Mouse (Mus musculus) midbrain, embryonic 14.5 days (tissue): ENCODE data around the gene Exoc6b. TPM values are rescaled to one million over a fixed set of nuclear protein-coding genes. Genes with fewer than 3 reads are reported as not detected.

Experiments
- ATAC-seq: fragments of 200-750 bp; cut with Nextera tagmentation; 2 replicates; pipeline ENCODE4 v1.8.0; 2017; ENCODE audit warnings: moderate number of reproducible peaks, moderate library complexity; ENCODE audit not compliant: low FRiP score, low TSS enrichment
- DNase-seq: peaks from one replicate; pipeline ENCODE4 v3.0.0-alpha.2; 2015
- H3K27ac ChIP-seq: fragments of 300-500 bp; sonication (generic); replicated peaks from 2 replicates; pipeline ENCODE4 v1.5.1; 2014; ENCODE audit warnings: mild to moderate bottlenecking, low read depth, low read length, moderate library complexity
- H3K27me3 ChIP-seq: fragments of 300-500 bp; sonication (generic); 2 replicates; pipeline ENCODE4 v1.6.1; 2014; ENCODE audit warnings: low read length, control low read depth, mixed read lengths; ENCODE audit not compliant: control insufficient read depth, insufficient read depth
- H3K36me3 ChIP-seq: fragments of 300-500 bp; sonication (generic); 2 replicates; pipeline ENCODE4 v1.6.1; 2014; ENCODE audit warnings: low read length, control low read depth; ENCODE audit not compliant: control insufficient read depth, insufficient read depth
- H3K4me1 ChIP-seq: fragments of 300-500 bp; sonication (generic); 2 replicates; pipeline ENCODE4 v1.6.1; 2014; ENCODE audit warnings: mild to moderate bottlenecking, antibody characterized with exemption, low read length, control low read depth; ENCODE audit not compliant: control insufficient read depth, insufficient read depth
- H3K4me2 ChIP-seq: fragments of 300-500 bp; sonication (generic); 2 replicates; pipeline ENCODE4 v1.6.1; 2014; ENCODE audit warnings: mild to moderate bottlenecking, low read length, moderate library complexity
- H3K4me3 ChIP-seq: fragments of 300-500 bp; sonication (generic); replicated peaks from 2 replicates; pipeline ENCODE4 v1.5.1; 2014; ENCODE audit warnings: low read depth, low read length
- H3K9ac ChIP-seq: fragments of 300-500 bp; sonication (generic); replicated peaks from 2 replicates; pipeline ENCODE4 v1.6.1; 2014; ENCODE audit warnings: mild to moderate bottlenecking, low read length, moderate library complexity
- H3K9me3 ChIP-seq: fragments of 300-500 bp; sonication (generic); 2 replicates; pipeline ENCODE4 v1.6.1; 2016; ENCODE audit warnings: low read length, control low read depth, mixed read lengths; ENCODE audit not compliant: control insufficient read depth
- WGBS: fragments of 180-500 bp; shearing (Covaris S2); extraction: QIAGEN DNeasy Blood & Tissue Kit; methylation state at CpG from one replicate; pipeline ENCODE4 v1.1.7; 2014; 5-methylcytosine and 5-hydroxymethylcytosine counted together
- polyA plus RNA-seq: library from polyadenylated mRNA; unstranded; fragments of >200 nt; fragmentation: Nextera tagmentation; extraction: Ambion mirVana; gene quantifications from 2 replicates; pipeline ENCODE4 v1.2.1, GENCODE M21; 2014

The Exoc6b gene
- polyA plus RNA-seq, 1 experiment from 2014 or later: 64.9 TPM

DNA sequence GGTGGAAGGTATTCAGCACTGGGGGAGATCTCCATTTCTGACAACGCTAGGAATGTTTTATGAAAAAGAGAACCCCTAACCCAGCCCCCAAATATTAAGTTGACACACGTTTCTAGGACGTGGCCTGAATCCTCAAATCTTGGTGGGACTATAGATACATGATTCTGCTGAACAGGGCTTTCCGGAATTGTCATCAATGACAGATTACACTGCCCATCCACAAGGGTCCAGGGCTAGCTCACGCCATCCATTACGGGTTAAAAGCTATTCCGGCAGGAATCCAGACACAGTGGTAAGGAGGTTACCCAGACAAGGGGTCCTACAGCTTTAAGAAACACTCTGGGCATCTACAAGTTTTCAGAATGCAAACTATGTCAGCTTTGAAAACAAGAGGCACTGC lies 323.7 kb downstream of the Exoc6b start:
- Histone ChIP-seq H3K4me2 (no peak overlapping the region), H3K9ac (no peak overlapping the region), H3K4me3 (no peak overlapping the region), H3K27me3 (no peaks in the 10 kb centered on the region), H3K4me1 (peaks cover 15% of the 10 kb centered on the region), H3K27ac (peak overlapping the region; percentile 50; the same call in 1 of the 2 replicates), H3K36me3 (no peaks in the 10 kb centered on the region), H3K9me3 (no peaks in the 10 kb centered on the region)
- no peak for ATAC-seq
- 91% methylated on average over 7 of the region's 7 CpGs for WGBS
- no peak for DNase-seq

DNA sequence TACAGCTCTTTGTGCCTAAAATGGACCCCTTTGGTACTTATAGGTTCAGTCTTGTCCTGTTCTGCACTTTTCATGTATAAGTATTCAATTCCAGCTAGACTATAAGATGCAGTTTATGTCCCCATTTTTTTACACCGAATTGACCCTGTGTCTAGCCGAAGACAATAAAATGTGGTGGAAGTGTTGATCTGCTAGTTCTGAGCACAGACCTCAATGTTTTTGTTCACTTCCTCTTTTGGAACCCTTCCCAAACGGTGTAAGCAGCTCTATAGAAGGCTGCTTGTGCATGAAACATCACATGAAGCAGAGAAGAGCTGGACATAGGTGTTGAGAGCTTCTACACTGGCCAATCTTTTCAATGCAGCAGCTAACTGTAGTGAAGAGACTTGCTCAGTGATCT lies 327.1 kb downstream of the Exoc6b start:
- no peak for ATAC-seq
- H3K36me3 ChIP-seq: no peaks in the 10 kb centered on the region
- no peak overlapping the region for H3K4me3 ChIP-seq
- H3K4me2 ChIP-seq: no peak overlapping the region
- peaks cover 10% of the 10 kb centered on the region for H3K4me1 ChIP-seq
- H3K9me3 ChIP-seq: no peaks in the 10 kb centered on the region
- no peak overlapping the region for H3K27ac ChIP-seq
- no peaks in the 10 kb centered on the region for H3K27me3 ChIP-seq
- no peak overlapping the region for H3K9ac ChIP-seq
- WGBS: 85% methylated on average over 3 of the region's 3 CpGs
- DNase-seq: no peak

DNA sequence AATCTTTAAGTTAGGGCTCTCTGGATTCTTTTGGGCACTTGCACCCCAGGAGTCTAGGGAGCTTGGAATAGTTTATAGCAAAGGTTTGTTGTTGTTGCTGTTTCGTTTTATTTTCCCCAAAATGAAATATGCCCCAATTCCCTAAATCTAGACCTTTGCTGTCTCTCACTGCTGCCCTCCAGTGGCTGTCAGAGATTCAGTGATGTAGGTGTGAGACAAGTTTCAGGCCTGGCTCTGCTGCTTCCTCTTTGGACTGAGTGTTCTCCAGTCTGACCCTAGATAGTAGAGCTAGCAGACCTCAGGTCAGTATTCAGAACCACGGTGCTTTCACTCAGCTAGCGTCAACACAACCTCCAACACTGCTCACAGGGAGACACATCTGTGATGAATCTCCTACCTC lies 332.4 kb downstream of the Exoc6b start:
- H3K4me2 ChIP-seq: no peak overlapping the region
- H3K27ac ChIP-seq: no peak overlapping the region
- no peaks in the 10 kb centered on the region for H3K36me3 ChIP-seq
- no peaks in the 10 kb centered on the region for H3K4me1 ChIP-seq
- ATAC-seq (no peak), DNase-seq (peak; percentile 35)
- no peak overlapping the region for H3K9ac ChIP-seq
- 67% methylated on average over 3 of the region's 3 CpGs for WGBS
- no peaks in the 10 kb centered on the region for H3K9me3 ChIP-seq
- no peaks in the 10 kb centered on the region for H3K27me3 ChIP-seq
- no peak overlapping the region for H3K4me3 ChIP-seq

DNA sequence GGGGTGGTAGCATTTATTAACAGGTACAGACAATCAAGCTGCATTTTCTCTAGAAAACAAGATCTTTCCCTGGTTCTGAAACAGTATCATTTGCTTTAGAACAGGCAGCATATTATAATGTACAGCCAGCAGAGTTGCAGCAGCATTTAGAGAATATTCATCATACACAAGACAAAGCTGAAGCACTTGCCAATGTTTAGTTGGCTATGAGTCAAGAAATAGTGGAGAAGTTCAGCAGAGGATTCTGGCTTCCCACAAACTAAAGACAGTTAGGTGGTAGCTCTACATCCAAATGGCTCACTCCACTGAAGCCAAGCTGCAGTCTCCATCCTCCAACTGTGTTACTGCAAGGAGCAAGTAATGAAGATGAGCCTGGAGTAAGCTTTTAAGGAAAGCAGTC lies 342.4 kb downstream of the Exoc6b start:
- H3K4me2 ChIP-seq: no peak overlapping the region
- ATAC-seq (no peak), DNase-seq (no peak)
- no peaks in the 10 kb centered on the region for H3K4me1 ChIP-seq
- 0 out of 2 replicates have a peak, but pooled peaks cover 6% of the 10 kb centered on the region for H3K9me3 ChIP-seq
- H3K36me3 ChIP-seq: no peaks in the 10 kb centered on the region
- H3K4me3 ChIP-seq: no peak overlapping the region
- H3K27me3 ChIP-seq: no peaks in the 10 kb centered on the region
- H3K27ac ChIP-seq: no peak overlapping the region
- no peak overlapping the region for H3K9ac ChIP-seq

DNA sequence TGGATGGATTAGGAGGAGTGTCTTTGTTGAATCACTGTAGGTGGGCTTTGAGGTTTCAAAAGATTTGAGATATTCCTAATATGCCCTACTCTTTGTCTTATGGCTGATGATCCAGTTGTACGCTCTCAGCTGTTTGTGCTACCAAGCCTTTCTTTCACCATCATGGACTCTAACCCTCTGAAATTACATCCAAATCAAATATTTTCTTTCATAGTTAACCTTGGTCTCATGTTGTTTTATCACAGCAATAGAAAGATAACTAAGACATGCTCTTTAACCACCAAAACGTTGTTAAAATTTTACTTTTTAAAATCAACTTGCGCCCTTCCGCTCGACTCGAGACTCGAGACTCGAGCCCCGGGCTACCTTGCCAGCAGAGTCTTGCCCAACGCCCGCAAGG lies 356.1 kb downstream of the Exoc6b start:
- Histone ChIP-seq H3K4me3 (no peak overlapping the region), H3K4me1 (no peaks in the 10 kb centered on the region), H3K4me2 (no peak overlapping the region), H3K9ac (no peak overlapping the region), H3K36me3 (no peaks in the 10 kb centered on the region), H3K27me3 (no peaks in the 10 kb centered on the region), H3K9me3 (no peaks in the 10 kb centered on the region), H3K27ac (no peak overlapping the region)
- no peak for ATAC-seq
- 91% methylated on average over 11 of the region's 11 CpGs for WGBS
- DNase-seq: no peak

DNA sequence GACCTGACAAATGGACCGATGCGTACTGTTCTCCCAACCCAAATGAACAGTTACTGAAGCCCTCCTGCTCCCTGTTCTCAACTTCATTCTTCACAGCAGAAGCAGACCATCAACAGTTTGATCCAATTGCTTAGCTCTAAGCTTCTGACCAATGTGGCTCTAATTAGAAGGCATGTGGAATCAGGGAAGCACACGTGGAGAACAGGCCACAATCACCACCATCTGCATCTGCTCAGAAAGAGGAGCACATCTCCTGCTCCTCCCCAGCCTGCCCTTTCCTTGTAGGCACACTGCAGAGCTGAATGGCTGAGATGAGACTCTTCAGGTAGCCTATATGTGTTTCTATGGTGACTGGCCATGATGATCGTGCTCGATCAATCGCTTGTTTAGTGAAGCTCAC lies 358.5 kb downstream of the Exoc6b start:
- WGBS: 90% methylated on average over 6 of the region's 6 CpGs
- no peaks in the 10 kb centered on the region for H3K36me3 ChIP-seq
- no peaks in the 10 kb centered on the region for H3K9me3 ChIP-seq
- H3K9ac ChIP-seq: no peak overlapping the region
- ATAC-seq: no peak
- no peaks in the 10 kb centered on the region for H3K4me1 ChIP-seq
- no peak overlapping the region for H3K4me2 ChIP-seq
- no peak overlapping the region for H3K27ac ChIP-seq
- no peak overlapping the region for H3K4me3 ChIP-seq
- no peak for DNase-seq
- no peaks in the 10 kb centered on the region for H3K27me3 ChIP-seq

DNA sequence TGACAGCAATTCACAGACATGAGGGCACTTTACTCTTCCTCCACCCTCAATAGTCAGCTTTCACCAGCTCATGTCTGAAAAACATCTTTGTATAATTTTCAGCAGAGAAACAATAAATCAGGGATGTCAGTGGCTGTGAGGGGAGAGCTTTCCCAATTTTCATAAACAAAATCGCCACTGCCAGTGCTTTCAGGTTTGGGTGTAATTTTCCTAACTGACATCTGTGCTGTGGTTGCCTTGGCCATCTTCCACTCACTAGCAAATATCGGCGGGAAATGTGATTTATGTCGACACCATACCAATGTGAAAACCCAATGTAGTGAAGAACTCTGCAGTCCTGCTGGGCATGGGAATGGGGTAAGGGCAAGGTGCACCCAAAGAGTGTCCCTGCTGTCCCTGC lies 360.7 kb downstream of the Exoc6b start:
- Histone ChIP-seq H3K9ac (no peak overlapping the region), H3K27ac (no peak overlapping the region), H3K4me2 (no peak overlapping the region), H3K4me1 (no peaks in the 10 kb centered on the region), H3K9me3 (no peaks in the 10 kb centered on the region), H3K36me3 (no peaks in the 10 kb centered on the region), H3K4me3 (no peak overlapping the region), H3K27me3 (no peaks in the 10 kb centered on the region)
- no peak for DNase-seq
- 92% methylated on average over 4 of the region's 4 CpGs for WGBS
- no peak for ATAC-seq

DNA sequence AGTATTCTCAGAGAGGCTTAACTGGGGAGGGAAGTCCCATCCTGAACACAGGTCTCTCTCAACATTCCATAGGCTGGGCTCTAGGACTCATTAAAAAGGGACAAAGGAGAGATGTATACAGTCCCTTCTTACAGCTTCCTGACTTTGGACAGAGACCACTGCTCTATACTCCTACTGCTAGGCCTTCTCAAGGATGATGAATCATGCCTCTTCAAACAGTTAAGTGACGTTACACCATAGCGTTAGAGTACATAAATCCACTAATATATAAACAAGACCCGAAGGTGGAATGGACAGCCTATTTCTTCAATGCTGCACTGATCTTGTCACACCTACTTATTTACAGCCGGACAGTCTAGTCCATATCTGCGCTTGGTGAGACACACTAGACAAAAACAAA lies 369.7 kb downstream of the Exoc6b start:
- Histone ChIP-seq H3K4me1 (no peaks in the 10 kb centered on the region), H3K27ac (no peak overlapping the region), H3K9me3 (no peaks in the 10 kb centered on the region), H3K4me3 (no peak overlapping the region), H3K36me3 (no peaks in the 10 kb centered on the region), H3K27me3 (no peaks in the 10 kb centered on the region), H3K9ac (no peak overlapping the region), H3K4me2 (no peak overlapping the region)
- DNase-seq (no peak), ATAC-seq (no peak)
- 93% methylated on average over 5 of the region's 5 CpGs for WGBS

DNA sequence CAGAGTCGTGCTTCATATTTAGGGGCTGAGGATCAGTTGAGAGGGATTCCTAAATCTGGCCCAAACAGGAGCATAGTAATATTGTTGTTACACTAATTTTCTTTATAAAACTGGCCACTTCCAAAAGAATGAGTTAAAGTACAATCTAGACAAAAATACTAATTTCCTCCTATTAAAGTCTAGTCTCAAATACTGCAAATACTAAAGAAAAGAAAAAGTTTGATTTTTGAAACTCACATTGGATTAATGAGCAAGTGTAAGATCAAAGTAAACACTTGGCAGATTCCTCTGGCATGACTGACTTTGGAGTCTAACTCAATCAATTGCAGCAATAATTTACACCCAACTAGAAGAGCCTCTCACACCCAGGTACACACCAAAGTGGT lies 371.0 kb downstream of the Exoc6b start:
- no peak for DNase-seq
- Histone ChIP-seq H3K27ac (no peak overlapping the region), H3K9me3 (no peaks in the 10 kb centered on the region), H3K9ac (no peak overlapping the region), H3K36me3 (no peaks in the 10 kb centered on the region), H3K4me1 (peaks cover 9% of the 10 kb centered on the region), H3K4me2 (no peak overlapping the region), H3K4me3 (no peak overlapping the region), H3K27me3 (no peaks in the 10 kb centered on the region)
- no peak for ATAC-seq
- WGBS: 39% methylated on average over 1 of the region's 1 CpGs
